Mouse (Mus musculus): ENCODE data around the gene Pomt1. TPM values are rescaled to one million over a fixed set of nuclear protein-coding genes. Genes with fewer than 3 reads are reported as not detected.

Pomt1 gene
- polyA plus RNA-seq, 1 experiment from 2014 or later = 22.3 TPM

DNA sequence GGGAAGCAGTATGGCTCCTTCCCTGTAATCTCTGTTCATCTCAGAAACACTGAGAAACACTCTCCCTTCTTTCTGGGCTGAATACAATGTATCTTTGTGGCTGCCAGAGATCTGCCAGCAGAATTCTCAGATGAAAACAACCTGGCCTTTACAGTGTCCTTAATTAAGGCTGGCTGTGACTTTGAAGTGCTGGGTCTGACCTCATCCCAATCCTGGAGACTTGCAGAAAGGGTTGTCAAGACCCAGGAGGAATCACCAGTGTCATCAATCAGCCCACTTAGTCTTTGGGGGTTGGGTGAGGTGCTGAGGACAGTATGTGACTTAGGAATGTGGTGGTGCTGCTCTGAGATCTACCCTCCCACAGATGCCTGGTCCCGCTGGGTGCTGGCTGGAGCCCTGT, 17.0 kb downstream of the Pomt1 start:
- 100% methylated on average over 1 of the region's 1 CpGs for WGBS
- H3K36me3 ChIP-seq (ENCODE audit: control insufficient read depth, insufficient read depth, low read length) = peaks cover 84% of the 10 kb centered on the region
- H3K9me3 ChIP-seq (replicated peaks; ENCODE audit: control insufficient read depth, low read length) = no peaks in the 10 kb centered on the region
- DNase-seq (ENCODE audit: low spot score) (no peak), ATAC-seq (no peak)
- H3K27ac ChIP-seq (ENCODE audit: low read depth, low read length) = no peak overlapping the region
- no peak overlapping the region for H3K4me3 ChIP-seq (ENCODE audit: low read depth, low read length)
- no peaks in the 10 kb centered on the region for H3K27me3 ChIP-seq (replicated peaks; ENCODE audit: control insufficient read depth, insufficient read depth, low read length)
- H3K9ac ChIP-seq (ENCODE audit: low read length) = no peak overlapping the region
- no peak overlapping the region for H3K4me2 ChIP-seq (ENCODE audit: low read length)
- no peaks in the 10 kb centered on the region for H3K4me1 ChIP-seq (ENCODE audit: control insufficient read depth, insufficient read depth, low read length)

- no peak overlapping the region for H3K27ac ChIP-seq (ENCODE audit: low read depth, low read length)
- peaks cover 75% of the 10 kb centered on the region for H3K36me3 ChIP-seq (ENCODE audit: control insufficient read depth, insufficient read depth, low read length)
- H3K4me1 ChIP-seq (ENCODE audit: control insufficient read depth, insufficient read depth, low read length) = peaks cover 6% of the 10 kb centered on the region; the same call in 1 of the 2 replicates
- DNase-seq (ENCODE audit: low spot score) (no peak), ATAC-seq (no peak)
- no peak overlapping the region for H3K9ac ChIP-seq (ENCODE audit: low read length)
- no peak overlapping the region for H3K4me2 ChIP-seq (ENCODE audit: low read length)
- no peak overlapping the region for H3K4me3 ChIP-seq (ENCODE audit: low read depth, low read length)
- H3K27me3 ChIP-seq (replicated peaks; ENCODE audit: control insufficient read depth, insufficient read depth, low read length) = no peaks in the 10 kb centered on the region
- no peaks in the 10 kb centered on the region for H3K9me3 ChIP-seq (replicated peaks; ENCODE audit: control insufficient read depth, low read length)
- 91% methylated on average over 5 of the region's 5 CpGs for WGBS
These were observed 18.2 kb downstream of the Pomt1 start for GRCm38 (mm10) chr2:32254563-32254962.

DNA sequence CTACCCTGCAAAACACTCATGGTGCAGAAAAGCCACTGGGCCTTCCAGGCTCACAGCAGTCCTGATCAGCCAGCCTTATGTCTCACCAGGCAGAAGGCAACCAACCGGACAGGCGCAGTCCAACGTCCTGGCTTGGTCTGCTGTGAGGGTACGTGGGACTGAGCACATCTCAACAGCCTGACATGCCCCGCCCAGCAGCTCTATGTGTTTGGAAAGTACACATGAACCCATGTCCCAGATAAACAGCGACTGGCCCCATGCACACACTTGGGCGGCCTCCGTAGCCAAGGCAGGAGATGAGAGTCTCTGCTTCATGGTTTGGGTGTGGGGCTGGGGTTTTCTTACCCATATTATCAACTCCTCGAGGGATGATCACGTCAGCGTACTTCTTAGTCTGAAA, 19.9 kb downstream of the Pomt1 start:
- no peak for DNase-seq (ENCODE audit: low spot score)
- H3K27ac ChIP-seq (ENCODE audit: low read depth, low read length) = no peak overlapping the region
- no peak overlapping the region for H3K4me2 ChIP-seq (ENCODE audit: low read length)
- H3K9me3 ChIP-seq (replicated peaks; ENCODE audit: control insufficient read depth, low read length) = no peaks in the 10 kb centered on the region
- no peak overlapping the region for H3K9ac ChIP-seq (ENCODE audit: low read length)
- H3K4me3 ChIP-seq (ENCODE audit: low read depth, low read length) = no peak overlapping the region
- WGBS = 92% methylated on average over 11 of the region's 11 CpGs
- ATAC-seq = no peak
- H3K4me1 ChIP-seq (ENCODE audit: control insufficient read depth, insufficient read depth, low read length) = peaks cover 6% of the 10 kb centered on the region; the same call in 1 of the 2 replicates
- no peaks in the 10 kb centered on the region for H3K27me3 ChIP-seq (replicated peaks; ENCODE audit: control insufficient read depth, insufficient read depth, low read length)
- peaks cover 63% of the 10 kb centered on the region for H3K36me3 ChIP-seq (ENCODE audit: control insufficient read depth, insufficient read depth, low read length)

GRCm38 (mm10) chr2:32258887-32259533, 22.6 kb downstream of the Pomt1 start:
- peaks cover 6% of the 10 kb centered on the region; the same call in 1 of the 2 replicates for H3K4me1 ChIP-seq (ENCODE audit: control insufficient read depth, insufficient read depth, low read length)
- peak overlapping the region; percentile 74 for H3K4me2 ChIP-seq (ENCODE audit: low read length)
- DNase-seq (ENCODE audit: low spot score) = no peak
- peaks cover 37% of the 10 kb centered on the region for H3K36me3 ChIP-seq (ENCODE audit: control insufficient read depth, insufficient read depth, low read length)
- ATAC-seq = no peak
- H3K27ac ChIP-seq (ENCODE audit: low read depth, low read length) = no peak overlapping the region
- peak overlapping the region; percentile 76 for H3K4me3 ChIP-seq (ENCODE audit: low read depth, low read length)
- H3K9ac ChIP-seq (ENCODE audit: low read length) = peak overlapping the region; percentile 88
- no peaks in the 10 kb centered on the region for H3K9me3 ChIP-seq (replicated peaks; ENCODE audit: control insufficient read depth, low read length)
- 67% methylated on average over 6 of the region's 6 CpGs for WGBS
- H3K27me3 ChIP-seq (replicated peaks; ENCODE audit: control insufficient read depth, insufficient read depth, low read length) = no peaks in the 10 kb centered on the region

DNA sequence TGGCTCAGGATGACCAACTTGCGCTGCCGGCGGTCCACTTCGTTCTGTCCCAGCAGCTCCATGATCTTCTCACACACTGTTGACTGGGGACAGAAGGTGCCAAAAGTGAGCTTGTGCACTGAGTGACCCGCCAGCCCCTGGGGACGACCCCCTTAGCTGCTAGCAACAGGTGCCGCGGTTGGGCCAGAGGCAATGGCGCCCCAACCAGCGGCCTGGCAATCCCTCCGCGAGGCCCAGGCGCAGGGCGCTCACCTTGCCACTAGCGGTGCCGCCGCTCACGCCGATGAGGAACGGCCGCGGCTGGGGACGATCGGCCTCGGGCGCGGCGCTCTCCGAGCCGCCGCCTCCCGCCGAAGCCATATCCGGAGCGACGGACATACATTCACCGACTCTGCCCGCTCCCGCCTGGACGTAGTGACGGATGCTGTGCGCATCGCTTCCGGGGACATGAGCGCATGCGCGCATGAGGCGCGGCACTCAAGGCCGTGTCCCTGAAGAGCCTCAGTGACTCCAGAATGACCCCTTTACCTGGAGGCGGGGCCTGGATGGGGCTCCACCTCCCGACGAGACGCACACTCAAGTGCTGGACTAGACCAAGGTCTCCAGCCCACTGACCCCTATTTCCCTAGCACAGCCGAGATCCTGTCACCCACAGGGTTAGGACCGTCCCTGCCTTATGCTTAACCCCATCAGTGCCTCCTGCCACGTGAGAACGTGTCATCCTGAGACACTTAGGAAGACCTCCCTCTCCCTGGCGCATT, 23.4 kb downstream of the Pomt1 start, which contains the start of gene Uck1:
Uck1 (minus strand) TSS at position 503 of the 761 bp plus-strand sequence.
- no peaks in the 10 kb centered on the region for H3K9me3 ChIP-seq (replicated peaks; ENCODE audit: control insufficient read depth, low read length)

GRCm38 (mm10) chr2:32260635-32261034, 24.2 kb downstream of the Pomt1 start:
- no peaks in the 10 kb centered on the region for H3K9me3 ChIP-seq (replicated peaks; ENCODE audit: control insufficient read depth, low read length)
- H3K27me3 ChIP-seq (replicated peaks; ENCODE audit: control insufficient read depth, insufficient read depth, low read length) = no peaks in the 10 kb centered on the region
- whole genome bisulfite sequencing = 27% methylated on average over 4 of the region's 4 CpGs
- DNase-seq (ENCODE audit: low spot score) = peak; percentile 46
- H3K9ac ChIP-seq (ENCODE audit: low read length) = no peak overlapping the region
- peak overlapping the region; percentile 74 for H3K4me2 ChIP-seq (ENCODE audit: low read length)
- H3K36me3 ChIP-seq (ENCODE audit: control insufficient read depth, insufficient read depth, low read length) = peaks cover 27% of the 10 kb centered on the region
- 0 out of 2 replicates have a peak, but pooled peaks have one; percentile 13 for ATAC-seq
- H3K4me3 ChIP-seq (ENCODE audit: low read depth, low read length) = peak overlapping the region; percentile 76; the same call in 1 of the 2 replicates
- peaks cover 6% of the 10 kb centered on the region; the same call in 1 of the 2 replicates for H3K4me1 ChIP-seq (ENCODE audit: control insufficient read depth, insufficient read depth, low read length)
- H3K27ac ChIP-seq (ENCODE audit: low read depth, low read length) = no peak overlapping the region

More for the DNA sequence above, 23.4 kb downstream of the Pomt1 start, which contains the start of gene Uck1:
- WGBS = 2% methylated on average over 59 of the region's 59 CpGs
- Histone ChIP-seq H3K4me1 (ENCODE audit: control insufficient read depth, insufficient read depth, low read length) (peaks cover 6% of the 10 kb centered on the region; the same call in 1 of the 2 replicates), H3K9ac (ENCODE audit: low read length) (peak within 1 kb of the TSS; percentile 88), H3K36me3 (ENCODE audit: control insufficient read depth, insufficient read depth, low read length) (peaks cover 28% of the 10 kb centered on the region), H3K27me3 (replicated peaks; ENCODE audit: control insufficient read depth, insufficient read depth, low read length) (no peaks in the 10 kb centered on the region), H3K4me3 (ENCODE audit: low read depth, low read length) (peak within 1 kb of the TSS; percentile 76), H3K27ac (ENCODE audit: low read depth, low read length) (no peak within 1 kb of the TSS), H3K4me2 (ENCODE audit: low read length) (peak within 1 kb of the TSS; percentile 74)
- peak; percentile 89 for DNase-seq (ENCODE audit: low spot score)
- peak; percentile 94 for ATAC-seq

DNA sequence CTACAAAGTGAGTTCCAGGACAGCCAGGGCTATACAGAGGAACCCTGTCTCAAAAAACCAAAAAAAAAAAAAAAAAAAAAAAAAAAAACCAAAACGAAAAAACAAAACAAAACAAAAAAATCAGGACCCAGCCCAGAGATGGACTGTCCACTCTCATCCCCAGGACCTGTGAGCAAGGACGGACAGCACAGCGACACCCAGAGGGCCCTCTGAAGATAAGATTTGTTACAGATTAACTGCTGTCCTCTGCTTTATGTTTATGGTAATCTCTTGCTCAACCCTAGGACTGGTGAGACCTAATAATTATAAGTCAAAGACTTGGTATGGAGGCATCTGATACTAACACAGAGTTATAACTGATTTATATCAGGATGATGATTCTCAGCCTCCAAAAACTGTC, 39.4 kb downstream of the Pomt1 start:
- 86% methylated on average over 3 of the region's 3 CpGs for WGBS
- Histone ChIP-seq H3K36me3 (ENCODE audit: control insufficient read depth, insufficient read depth, low read length) (peaks cover 33% of the 10 kb centered on the region), H3K4me1 (ENCODE audit: control insufficient read depth, insufficient read depth, low read length) (no peaks in the 10 kb centered on the region), H3K27ac (ENCODE audit: low read depth, low read length) (no peak overlapping the region), H3K4me2 (ENCODE audit: low read length) (no peak overlapping the region), H3K9ac (ENCODE audit: low read length) (no peak overlapping the region), H3K27me3 (replicated peaks; ENCODE audit: control insufficient read depth, insufficient read depth, low read length) (no peaks in the 10 kb centered on the region), H3K4me3 (ENCODE audit: low read depth, low read length) (no peak overlapping the region), H3K9me3 (replicated peaks; ENCODE audit: control insufficient read depth, low read length) (no peaks in the 10 kb centered on the region)
- no peak for DNase-seq (ENCODE audit: low spot score)
- no peak for ATAC-seq

DNA sequence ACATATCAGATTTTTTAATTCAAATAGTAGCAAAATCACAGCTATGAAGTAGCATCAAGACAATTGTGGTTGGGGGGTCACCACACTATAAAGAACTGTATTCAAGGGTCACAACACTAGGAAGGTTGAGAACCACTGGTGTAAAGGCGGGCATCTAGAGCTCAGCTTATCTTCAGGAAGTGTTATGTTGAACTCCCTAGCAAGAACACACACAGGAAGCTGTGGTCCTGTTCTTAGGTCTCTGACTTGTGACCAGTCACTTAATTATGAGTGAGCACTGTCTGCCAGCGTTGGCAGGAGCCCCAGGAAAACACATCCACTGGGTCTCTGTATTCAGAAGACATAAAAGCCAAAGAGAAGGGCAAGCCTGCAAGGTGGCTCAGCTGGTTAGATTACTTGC, 45.9 kb downstream of the Pomt1 start:
- Histone ChIP-seq H3K9me3 (replicated peaks; ENCODE audit: control insufficient read depth, low read length) (no peaks in the 10 kb centered on the region), H3K4me1 (ENCODE audit: control insufficient read depth, insufficient read depth, low read length) (peaks cover 8% of the 10 kb centered on the region; the same call in 1 of the 2 replicates), H3K27me3 (replicated peaks; ENCODE audit: control insufficient read depth, insufficient read depth, low read length) (no peaks in the 10 kb centered on the region), H3K27ac (ENCODE audit: low read depth, low read length) (no peak overlapping the region), H3K4me2 (ENCODE audit: low read length) (no peak overlapping the region), H3K9ac (ENCODE audit: low read length) (no peak overlapping the region), H3K36me3 (ENCODE audit: control insufficient read depth, insufficient read depth, low read length) (peaks cover 72% of the 10 kb centered on the region), H3K4me3 (ENCODE audit: low read depth, low read length) (no peak overlapping the region)
- 94% methylated on average over 2 of the region's 2 CpGs for WGBS
- no peak for ATAC-seq
- no peak for DNase-seq (ENCODE audit: low spot score)

DNA sequence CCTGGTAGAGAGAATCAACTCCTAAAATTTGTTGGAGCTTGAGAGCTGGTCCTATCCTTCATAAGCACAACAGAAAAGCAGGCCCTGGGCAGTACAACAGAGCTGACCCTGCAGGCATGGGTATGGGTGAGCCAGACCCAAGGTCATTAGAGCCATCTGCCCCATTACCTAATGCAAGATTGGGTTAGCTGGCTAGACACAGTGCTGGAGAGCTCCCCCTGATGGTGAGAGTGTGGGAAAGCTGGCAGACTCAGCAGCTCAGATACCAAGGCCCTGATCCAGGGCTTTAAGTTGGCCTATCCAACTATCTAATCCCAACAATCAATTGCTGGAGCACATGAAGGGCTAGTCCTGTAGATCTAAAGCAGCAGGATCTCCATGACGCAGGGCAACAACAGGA, 46.3 kb downstream of the Pomt1 start:
- WGBS = 84% methylated on average over 1 of the region's 1 CpGs
- no peak for ATAC-seq
- Histone ChIP-seq H3K9me3 (replicated peaks; ENCODE audit: control insufficient read depth, low read length) (no peaks in the 10 kb centered on the region), H3K27ac (ENCODE audit: low read depth, low read length) (no peak overlapping the region), H3K4me1 (ENCODE audit: control insufficient read depth, insufficient read depth, low read length) (peaks cover 8% of the 10 kb centered on the region; the same call in 1 of the 2 replicates), H3K9ac (ENCODE audit: low read length) (no peak overlapping the region), H3K27me3 (replicated peaks; ENCODE audit: control insufficient read depth, insufficient read depth, low read length) (no peaks in the 10 kb centered on the region), H3K4me2 (ENCODE audit: low read length) (no peak overlapping the region), H3K36me3 (ENCODE audit: control insufficient read depth, insufficient read depth, low read length) (peaks cover 69% of the 10 kb centered on the region), H3K4me3 (ENCODE audit: low read depth, low read length) (no peak overlapping the region)
- peak; percentile 61 for DNase-seq (ENCODE audit: low spot score)
